Mouse (Mus musculus) E14TG2a.4 (cell line): ENCODE data around the gene Frmd5.
"Not testable (repeated sequence)": the region's sequence is repeated elsewhere in the genome, so short reads cannot be mapped to it uniquely, and the experiment has no call there.

Experiments used
- H3K27me3 ChIP-seq: 2 replicates; pipeline ENCODE4 v1.6.1; 2014; ENCODE audit warnings: low read length, control low read depth; ENCODE audit not compliant: insufficient read depth
- H3K36me3 ChIP-seq: 2 replicates; pipeline ENCODE4 v1.6.1; 2014; ENCODE audit warnings: low read length, control low read depth; ENCODE audit not compliant: insufficient read depth
- H3K4me1 ChIP-seq: replicated peaks from 2 replicates; pipeline ENCODE4 v1.6.1; 2014; ENCODE audit warnings: low read depth, low read length, control low read depth
- H3K4me3 ChIP-seq: replicated peaks from 2 replicates; pipeline ENCODE4 v1.5.1; 2014; ENCODE audit warnings: mild to moderate bottlenecking, low read length
- H3K9me3 ChIP-seq: 2 replicates; pipeline ENCODE4 v1.6.1; 2014; ENCODE audit warnings: low read length, control low read depth
- CTCF ChIP-seq: conservative IDR thresholded peaks from 2 replicates; pipeline ENCODE4 v1.5.1; 2014; ENCODE audit warnings: low read length
- NANOG ChIP-seq: IDR thresholded peaks from 2 replicates; pipeline ENCODE4 v1.6.1; 2014; ENCODE audit warnings: borderline replicate concordance, low read length, mixed read lengths
- POU5F1 ChIP-seq: IDR thresholded peaks from 2 replicates; pipeline ENCODE4 v1.6.1; 2014; ENCODE audit warnings: low read length, borderline replicate concordance

Gene Frmd5

DNA sequence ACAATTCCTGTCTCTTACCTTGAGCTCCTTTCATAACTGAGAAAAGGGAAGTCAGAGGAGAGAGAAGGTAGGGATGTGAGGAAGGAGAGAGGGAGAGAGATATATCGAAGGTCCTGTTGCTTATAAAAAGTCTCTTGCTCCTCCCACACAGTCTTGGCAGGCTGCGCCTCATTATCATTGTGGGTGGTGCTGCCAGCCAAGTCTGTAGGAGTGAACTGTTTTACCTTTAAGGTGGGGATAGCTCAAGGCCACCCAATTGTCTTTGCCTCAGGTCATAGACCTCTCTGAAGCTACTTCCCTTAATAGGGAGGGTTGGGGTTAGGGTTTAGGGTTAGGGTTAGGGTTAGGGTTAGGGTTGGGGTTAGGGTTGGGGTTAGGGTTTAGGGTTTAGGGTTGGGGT lies 284.9 kb downstream of the Frmd5 start:
- Histone ChIP-seq H3K9me3 (no peaks in the 10 kb centered on the region), H3K4me1 (peaks cover 63% of the 10 kb centered on the region), H3K27me3 (no peaks in the 10 kb centered on the region), H3K36me3 (peaks cover 58% of the 10 kb centered on the region), H3K4me3 (0 out of 2 replicates have a peak overlapping the region, but pooled peaks have one; percentile 14)
- peak; percentile 38; the same call in 1 of the 2 replicates for TF ChIP-seq NANOG
- no peak for TF ChIP-seq POU5F1

GRCm38 (mm10) chr2:121518711-121519110 lies 288.2 kb downstream of the Frmd5 start:
- peaks cover 51% of the 10 kb centered on the region for H3K36me3 ChIP-seq
- not testable (repeated sequence) for H3K4me3 ChIP-seq, H3K9me3 ChIP-seq, H3K27me3 ChIP-seq
- H3K4me1 ChIP-seq: peaks cover 64% of the 10 kb centered on the region

- TF ChIP-seq POU5F1 (no peak), CTCF (no peak), NANOG (no peak)
- Histone ChIP-seq H3K4me3 (no peak overlapping the region), H3K36me3 (peaks cover 54% of the 10 kb centered on the region), H3K9me3 (no peaks in the 10 kb centered on the region), H3K27me3 (no peaks in the 10 kb centered on the region), H3K4me1 (peaks cover 63% of the 10 kb centered on the region)
These were observed 288.8 kb downstream of the Frmd5 start for GRCm38 (mm10) chr2:121518106-121518505.

- Histone ChIP-seq H3K4me3 (peak overlapping the region; percentile 51), H3K27me3 (no peaks in the 10 kb centered on the region), H3K36me3 (peaks cover 59% of the 10 kb centered on the region), H3K9me3 (no peaks in the 10 kb centered on the region), H3K4me1 (peaks cover 79% of the 10 kb centered on the region)
- TF ChIP-seq CTCF (no peak), POU5F1 (no peak), NANOG (no peak)
These were observed 292.7 kb downstream of the Frmd5 start for GRCm38 (mm10) chr2:121514211-121514610.

DNA sequence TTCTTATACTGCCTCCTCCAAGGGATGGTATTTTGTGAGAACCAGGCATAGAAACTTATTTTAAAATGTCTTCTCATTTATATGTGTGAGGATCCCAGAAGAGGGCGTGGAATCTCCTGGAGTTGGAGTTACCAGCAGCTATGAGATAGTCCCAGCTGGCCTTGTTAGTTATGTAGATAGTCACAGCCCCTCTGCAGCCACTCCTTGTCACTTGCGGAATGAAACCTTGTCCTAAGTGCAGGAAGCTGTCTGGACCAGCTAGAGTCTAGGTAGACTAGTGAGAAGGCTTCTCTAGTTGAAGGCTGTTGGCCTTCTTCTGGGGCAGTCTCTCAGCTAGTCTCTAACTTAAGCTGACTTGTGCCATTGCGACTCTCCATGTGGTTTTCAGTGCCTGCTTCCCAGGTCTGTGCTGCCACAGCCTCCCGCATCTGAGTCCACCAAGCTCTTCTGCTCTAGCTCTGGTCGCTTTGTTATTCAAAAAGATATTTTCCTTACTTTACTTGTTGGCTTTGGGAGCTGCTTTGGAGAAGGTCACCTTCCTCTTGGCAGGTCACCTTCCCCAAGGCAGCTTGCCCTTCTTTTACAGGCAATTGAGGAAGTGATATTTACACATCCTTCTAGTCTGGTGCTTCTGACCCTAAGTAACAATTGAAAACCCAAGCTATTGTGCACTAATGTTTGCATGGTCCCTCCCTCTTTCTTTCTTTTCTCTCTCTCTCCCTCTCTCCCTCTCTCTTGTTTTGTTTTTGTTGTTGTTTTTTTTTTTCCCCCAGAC lies 293.7 kb downstream of the Frmd5 start:
- Histone ChIP-seq H3K4me1 (peaks cover 84% of the 10 kb centered on the region), H3K36me3 (peaks cover 51% of the 10 kb centered on the region), H3K4me3 (peak overlapping the region; percentile 51)
- not testable (repeated sequence) for H3K9me3 ChIP-seq, H3K27me3 ChIP-seq

GRCm38 (mm10) chr2:121511401-121511800 lies 295.5 kb downstream of the Frmd5 start:
- Histone ChIP-seq H3K36me3 (peaks cover 38% of the 10 kb centered on the region), H3K4me1 (peaks cover 79% of the 10 kb centered on the region), H3K27me3 (no peaks in the 10 kb centered on the region), H3K4me3 (peak overlapping the region; percentile 74), H3K9me3 (no peaks in the 10 kb centered on the region)
- no peak for TF ChIP-seq NANOG
- TF ChIP-seq CTCF: no peak
- no peak for TF ChIP-seq POU5F1

GRCm38 (mm10) chr2:121509584-121509983 lies 297.3 kb downstream of the Frmd5 start:
- Histone ChIP-seq H3K36me3 (peaks cover 29% of the 10 kb centered on the region), H3K4me3 (peak overlapping the region; percentile 74), H3K27me3 (no peaks in the 10 kb centered on the region), H3K4me1 (peaks cover 69% of the 10 kb centered on the region), H3K9me3 (no peaks in the 10 kb centered on the region)
- TF ChIP-seq NANOG: no peak
- no peak for TF ChIP-seq CTCF
- TF ChIP-seq POU5F1: no peak

- TF ChIP-seq POU5F1 (no peak), CTCF (no peak), NANOG (no peak)
- no peaks in the 10 kb centered on the region for H3K9me3 ChIP-seq
- H3K27me3 ChIP-seq: no peaks in the 10 kb centered on the region
- peaks cover 25% of the 10 kb centered on the region for H3K36me3 ChIP-seq
- peak overlapping the region; percentile 88 for H3K4me3 ChIP-seq
- peaks cover 63% of the 10 kb centered on the region for H3K4me1 ChIP-seq
These were observed 298.9 kb downstream of the Frmd5 start for GRCm38 (mm10) chr2:121507951-121508330.

DNA sequence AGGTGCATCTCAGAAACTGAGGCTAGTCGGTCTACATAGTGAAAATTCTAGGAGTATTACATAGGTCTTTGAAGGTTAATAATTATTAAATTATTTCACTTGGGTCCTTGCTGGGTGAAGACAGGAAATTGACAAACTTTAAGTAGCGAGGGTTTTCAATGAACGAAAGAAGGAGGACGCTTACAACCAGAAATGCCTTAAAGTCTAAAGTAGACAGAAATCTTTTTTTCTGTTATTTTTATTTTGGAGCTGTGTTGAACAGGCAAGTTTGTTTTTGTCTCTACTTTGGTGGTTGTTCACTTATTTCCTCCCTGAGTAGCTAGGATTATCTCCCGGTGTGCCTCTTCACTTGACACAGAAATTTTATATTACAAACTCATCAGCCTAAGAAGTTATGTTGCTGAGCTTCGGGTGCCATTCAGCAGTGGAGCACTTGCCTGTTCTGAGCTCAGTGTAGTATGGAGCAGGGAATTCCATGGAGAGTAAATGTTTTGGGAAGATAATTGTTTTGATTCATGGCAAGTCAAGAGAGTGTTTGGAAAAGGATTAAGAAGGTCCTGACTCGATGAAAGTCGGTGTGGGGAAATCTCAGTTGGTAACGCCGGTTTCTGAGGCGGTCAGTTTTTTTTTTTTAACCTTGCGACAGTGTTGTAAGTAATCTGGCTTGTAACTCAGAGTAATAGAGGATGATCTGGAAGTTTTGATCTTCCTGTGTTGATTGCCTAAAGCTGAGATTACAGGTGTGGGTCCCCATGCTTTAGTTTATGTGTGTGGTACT lies 299.5 kb downstream of the Frmd5 start:
- TF ChIP-seq CTCF (no peak), POU5F1 (no peak), NANOG (no peak)
- H3K36me3 ChIP-seq: peaks cover 28% of the 10 kb centered on the region
- peaks cover 57% of the 10 kb centered on the region for H3K4me1 ChIP-seq
- peak overlapping the region; percentile 88 for H3K4me3 ChIP-seq
- H3K27me3 ChIP-seq: no peaks in the 10 kb centered on the region
- H3K9me3 ChIP-seq: no peaks in the 10 kb centered on the region

- not testable (repeated sequence) for H3K9me3 ChIP-seq, H3K27me3 ChIP-seq
- Histone ChIP-seq H3K4me3 (peak within 1 kb of the TSS; percentile 88), H3K36me3 (peaks cover 20% of the 10 kb centered on the region), H3K4me1 (peaks cover 46% of the 10 kb centered on the region)
These were observed 300.7 kb downstream of the Frmd5 start, which contains the start of the genes Mfap1a and Wdr76 for GRCm38 (mm10) chr2:121505942-121506882. Gene Mfap1a, minus strand, starts transcription at chr2:121506665. Gene Wdr76, plus strand, starts transcription at chr2:121506723.

GRCm38 (mm10) chr2:121501550-121501949 lies 305.3 kb downstream of the Frmd5 start:
- H3K27me3 ChIP-seq, H3K4me3 ChIP-seq, H3K9me3 ChIP-seq, H3K4me1 ChIP-seq: not testable (repeated sequence)
- H3K36me3 ChIP-seq: peaks cover 14% of the 10 kb centered on the region
